Mouse (Mus musculus): ENCODE results near the gene Dixdc1. TPM values are rescaled to one million over a fixed set of nuclear protein-coding genes. Genes with fewer than 3 reads are reported as not detected.
A peak's percentile ranks its signal among the peaks of the same experiment; 100 is the strongest.

Dixdc1 gene
- polyA plus RNA-seq, 1 experiment from 2014 or later = 37.8 TPM

DNA sequence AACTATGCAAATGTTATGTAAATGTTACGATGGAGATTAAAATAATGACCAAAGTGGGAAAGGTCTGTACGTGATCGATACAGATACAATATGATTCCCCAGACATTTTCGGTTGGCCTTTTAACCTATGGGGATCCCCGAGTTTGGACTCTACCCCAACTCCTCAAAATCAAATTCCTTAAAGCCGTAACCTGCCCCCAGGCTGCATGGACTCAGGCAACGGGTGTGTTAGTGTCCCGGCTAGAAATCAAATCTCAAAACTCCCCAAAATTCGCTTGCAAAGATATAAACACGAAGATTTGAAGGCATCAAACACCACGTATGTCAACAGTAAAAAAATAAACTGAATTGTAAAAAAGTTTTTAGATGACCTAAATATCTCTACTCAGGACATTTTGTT lies 123.2 kb downstream of the Dixdc1 start:
- peaks cover 12% of the 10 kb centered on the region for H3K36me3 ChIP-seq (ENCODE audit: control insufficient read depth, insufficient read depth, low read length)
- no peak overlapping the region for H3K27ac ChIP-seq (ENCODE audit: low read length)
- H3K4me1 ChIP-seq (ENCODE audit: control insufficient read depth, insufficient read depth, low read length) = peaks cover 18% of the 10 kb centered on the region
- peak overlapping the region; percentile 80 for H3K4me2 ChIP-seq (ENCODE audit: low read length)
- H3K27me3 ChIP-seq (ENCODE audit: control insufficient read depth, insufficient read depth, low read depth, low read length) = no peaks in the 10 kb centered on the region
- no peaks in the 10 kb centered on the region for H3K9me3 ChIP-seq (replicated peaks; ENCODE audit: control insufficient read depth, low read length, poor library complexity, severe bottlenecking)
- H3K4me3 ChIP-seq (ENCODE audit: low read depth, low read length) = peak overlapping the region; percentile 99
- H3K9ac ChIP-seq (ENCODE audit: low read depth, low read length) = peak overlapping the region; percentile 94
- no peak for ATAC-seq
- WGBS = 41% methylated on average over 11 of the region's 11 CpGs

Other genes with a start within 250 kb of the Dixdc1 start
- 0.53 and 0.75 TPM in 2 replicates for gene Plet1, start 245.0 kb downstream of the Dixdc1 start, polyA plus RNA-seq (2015; fragmentation: Nextera tagmentation; extraction: Ambion mirVana)
- 114 and 124 TPM in 2 replicates for gene Pts, start 210.8 kb downstream of the Dixdc1 start, polyA plus RNA-seq (2015; fragmentation: Nextera tagmentation; extraction: Ambion mirVana)
- gene Il18, start 184.7 kb downstream of the Dixdc1 start, polyA plus RNA-seq (2015; fragmentation: Nextera tagmentation; extraction: Ambion mirVana) = 21.0 and 26.0 TPM in 2 replicates
- gene Bco2, start 184.3 kb downstream of the Dixdc1 start, polyA plus RNA-seq (2015; fragmentation: Nextera tagmentation; extraction: Ambion mirVana) = 0.44 and 0.60 TPM in 2 replicates
- gene Tex12, start 178.2 kb downstream of the Dixdc1 start, polyA plus RNA-seq (2015; fragmentation: Nextera tagmentation; extraction: Ambion mirVana) = 0.24 and 0.28 TPM in 2 replicates
- 222 and 248 TPM in 2 replicates for gene Sdhd, start 135.7 kb downstream of the Dixdc1 start, polyA plus RNA-seq (2015; fragmentation: Nextera tagmentation; extraction: Ambion mirVana)
- gene Timm8b, start 135.6 kb downstream of the Dixdc1 start, polyA plus RNA-seq (2015; fragmentation: Nextera tagmentation; extraction: Ambion mirVana) = 325 and 329 TPM in 2 replicates
- 5.7 and 5.9 TPM in 2 replicates for gene Pih1d2, start 122.2 kb downstream of the Dixdc1 start, polyA plus RNA-seq (2015; fragmentation: Nextera tagmentation; extraction: Ambion mirVana)
- 16.4 and 19.8 TPM in 2 replicates for gene Nkapd1, start 122.1 kb downstream of the Dixdc1 start, polyA plus RNA-seq (2015; fragmentation: Nextera tagmentation; extraction: Ambion mirVana)
- gene Dlat, start 79.7 kb downstream of the Dixdc1 start, polyA plus RNA-seq (2015; fragmentation: Nextera tagmentation; extraction: Ambion mirVana) = 47.0 and 54.3 TPM in 2 replicates
- 1.2 and 2.5 TPM in 2 replicates for gene 2310030G06Rik, start 7.0 kb upstream of the Dixdc1 start, polyA plus RNA-seq (2015; fragmentation: Nextera tagmentation; extraction: Ambion mirVana)
- 8.1 and 9.1 TPM in 2 replicates for gene Cryab, start 11.8 kb upstream of the Dixdc1 start, polyA plus RNA-seq (2015; fragmentation: Nextera tagmentation; extraction: Ambion mirVana)
- 0.84 and 0.91 TPM in 2 replicates for gene Hspb2, start 12.8 kb upstream of the Dixdc1 start, polyA plus RNA-seq (2015; fragmentation: Nextera tagmentation; extraction: Ambion mirVana)
- gene Fdxacb1, start 28.7 kb upstream of the Dixdc1 start, polyA plus RNA-seq (2015; fragmentation: Nextera tagmentation; extraction: Ambion mirVana) = 10.7 and 11.7 TPM in 2 replicates
- 57.2 and 61.5 TPM in 2 replicates for gene Alg9, start 35.5 kb upstream of the Dixdc1 start, polyA plus RNA-seq (2015; fragmentation: Nextera tagmentation; extraction: Ambion mirVana)
- gene 1110032A03Rik, start 36.0 kb upstream of the Dixdc1 start, polyA plus RNA-seq (2015; fragmentation: Nextera tagmentation; extraction: Ambion mirVana) = 46.7 and 56.0 TPM in 2 replicates
- gene Ppp2r1b, start 105.8 kb upstream of the Dixdc1 start, polyA plus RNA-seq (2015; fragmentation: Nextera tagmentation; extraction: Ambion mirVana) = 38.8 and 42.7 TPM in 2 replicates

Data from midbrain, embryonic 16.5 days (tissue).